Mouse (Mus musculus) large intestine, adult 2 months (tissue): ENCODE measurements around the gene Pecam1. TPM values are rescaled to one million over a fixed set of nuclear protein-coding genes. Genes with fewer than 3 reads are reported as not detected.
"Not testable (repeated sequence)": the region's sequence is repeated elsewhere in the genome, so short reads cannot be mapped to it uniquely, and the experiment has no call there.

Experiments used
- DNase-seq: peaks from one replicate; pipeline ENCODE4 v3.0.0-alpha.2; 2012; ENCODE audit warnings: low read depth, low spot score
- WGBS: fragments of 180-500 bp; shearing (Covaris S2); methylation state at CpG from one replicate; pipeline ENCODE4 v1.1.7; 2018; 5-methylcytosine and 5-hydroxymethylcytosine counted together
- polyA plus RNA-seq: library from polyadenylated mRNA; depleted of rRNA; stranded (reverse); fragments of >200 nt; gene quantifications from 2 replicates; pipeline ENCODE4 v1.2.3, GENCODE M21; 2012

The Pecam1 gene
- polyA plus RNA-seq, 1 experiment = 15.8 TPM

DNA sequence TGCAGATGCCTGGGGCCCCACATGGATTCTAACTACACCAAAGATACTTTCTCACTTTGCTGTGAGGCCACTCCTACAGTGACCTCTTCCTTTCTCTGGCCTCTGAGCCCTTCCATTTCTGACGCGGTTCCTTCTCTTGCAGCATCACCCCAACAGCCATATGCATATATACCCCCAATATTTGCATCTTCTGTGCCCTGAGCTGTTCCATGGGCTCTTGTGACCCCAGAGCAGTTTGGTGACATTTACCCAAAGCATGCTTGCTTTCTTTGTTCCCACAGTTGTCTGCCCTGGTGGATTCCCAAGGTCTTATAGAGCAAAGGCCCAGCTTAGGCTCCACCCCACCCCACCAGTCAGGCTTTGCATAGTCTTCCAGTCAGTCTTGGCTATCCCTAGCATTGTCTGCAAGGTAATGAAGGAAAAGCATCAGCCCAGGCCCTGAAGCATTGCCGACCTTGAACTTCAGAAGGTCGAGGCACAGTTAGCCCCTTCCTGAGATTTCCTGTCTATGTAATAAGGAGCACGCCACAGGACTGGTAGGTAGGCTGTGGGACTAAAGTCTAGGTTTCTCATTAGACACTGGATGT lies 77.4 kb downstream of the Pecam1 start:
- DNase-seq = no peak
- WGBS = 86% methylated on average over 5 of the region's 5 CpGs

GRCm38 (mm10) chr11:106671801-106672200 lies 78.6 kb downstream of the Pecam1 start:
- no peak for DNase-seq
- WGBS = 89% methylated on average over 8 of the region's 8 CpGs

DNA sequence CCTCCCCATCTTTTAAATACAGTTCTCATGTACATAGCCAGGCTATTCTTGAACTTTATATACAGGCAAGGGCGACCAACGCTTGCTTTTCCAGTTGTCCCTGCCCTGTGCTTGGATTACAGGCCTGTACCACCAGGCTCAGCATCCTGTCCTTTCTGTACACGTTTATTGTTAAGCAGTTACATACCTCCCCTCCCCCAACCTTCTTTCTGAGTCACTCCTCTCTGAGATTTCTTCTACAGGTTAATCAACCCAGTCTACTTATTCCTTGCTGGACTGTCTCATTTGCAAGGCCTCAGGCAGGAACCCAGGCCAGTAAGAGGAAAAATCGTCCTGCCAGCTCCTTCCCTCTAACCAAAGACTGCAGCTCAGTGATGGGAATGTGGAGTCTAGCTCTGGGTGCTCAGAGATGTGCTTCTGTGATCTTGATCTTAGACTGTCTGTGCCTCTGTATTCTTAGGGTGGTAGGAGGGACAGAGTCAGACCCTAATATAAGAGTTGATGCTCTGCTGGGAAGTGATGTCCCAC lies 79.4 kb downstream of the Pecam1 start:
- 70% methylated on average over 4 of the region's 4 CpGs for WGBS
- no peak for DNase-seq

DNA sequence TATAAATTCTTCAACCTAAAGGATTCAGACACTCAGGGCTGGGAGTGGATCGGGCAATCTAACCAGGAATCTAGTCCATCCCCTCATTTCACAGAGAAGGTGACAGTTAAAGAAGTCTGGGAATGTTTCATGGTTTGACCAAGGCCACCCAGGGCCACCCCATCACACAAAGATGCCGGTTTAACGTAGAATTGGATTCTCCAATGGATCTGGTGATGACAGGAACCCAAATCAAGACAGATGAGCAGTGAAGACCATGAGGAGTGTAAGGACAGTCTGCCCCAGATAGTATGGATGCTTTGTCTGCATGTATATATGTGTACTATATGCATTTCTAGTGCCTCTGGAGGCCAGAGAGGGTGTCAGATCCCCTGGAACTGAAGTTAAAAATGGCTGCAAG lies 80.2 kb downstream of the Pecam1 start:
- no peak for DNase-seq
- WGBS = 91% methylated on average over 3 of the region's 3 CpGs

- no peak for DNase-seq
Measured at GRCm38 (mm10) chr11:106669873-106670173, 80.6 kb downstream of the Pecam1 start.

DNA sequence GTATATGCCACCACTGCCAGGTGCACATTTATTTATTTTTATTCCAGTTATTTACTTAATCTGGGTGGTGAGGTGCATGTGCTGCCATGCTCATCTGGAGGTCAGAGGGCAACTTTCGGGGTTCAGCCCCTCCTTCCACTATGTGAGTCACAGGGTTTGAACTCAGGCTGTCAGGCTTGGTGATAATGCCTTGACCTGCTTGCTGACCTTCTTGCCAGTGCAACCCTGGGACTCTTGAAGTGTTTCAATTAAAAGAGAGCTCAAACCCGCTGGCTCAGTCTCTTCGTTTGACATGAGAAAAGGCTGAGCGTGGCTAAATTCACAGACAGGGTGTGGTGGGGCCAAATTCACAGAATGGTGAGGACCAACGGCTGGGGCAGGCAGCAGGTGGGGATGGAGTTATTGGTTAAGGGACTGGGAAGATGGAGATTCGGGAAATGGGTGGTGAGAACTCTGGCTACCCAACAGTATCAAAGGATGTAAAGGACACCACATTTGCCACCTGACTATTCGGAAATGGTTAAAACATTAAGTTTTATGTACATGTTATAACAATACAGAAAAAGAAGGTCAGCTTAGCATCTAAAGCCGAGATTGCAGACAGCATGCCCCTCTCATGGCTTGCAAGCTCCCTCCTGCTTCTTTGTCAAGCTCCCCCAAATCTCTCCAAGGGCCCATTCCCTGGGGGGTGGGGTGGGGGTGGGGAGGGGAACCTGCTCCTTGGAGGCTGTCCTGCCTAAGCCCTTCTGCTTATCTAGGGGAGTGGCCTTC lies 81.1 kb downstream of the Pecam1 start:
- WGBS = 46% methylated on average over 8 of the region's 8 CpGs
- DNase-seq = no peak

More at GRCm38 (mm10) chr11:106669873-106670173, 80.6 kb downstream of the Pecam1 start:
- 45% methylated on average over 9 of the region's 9 CpGs for WGBS

GRCm38 (mm10) chr11:106668336-106668735 lies 82.1 kb downstream of the Pecam1 start:
- no peak for DNase-seq
- WGBS = 65% methylated on average over 7 of the region's 7 CpGs

DNA sequence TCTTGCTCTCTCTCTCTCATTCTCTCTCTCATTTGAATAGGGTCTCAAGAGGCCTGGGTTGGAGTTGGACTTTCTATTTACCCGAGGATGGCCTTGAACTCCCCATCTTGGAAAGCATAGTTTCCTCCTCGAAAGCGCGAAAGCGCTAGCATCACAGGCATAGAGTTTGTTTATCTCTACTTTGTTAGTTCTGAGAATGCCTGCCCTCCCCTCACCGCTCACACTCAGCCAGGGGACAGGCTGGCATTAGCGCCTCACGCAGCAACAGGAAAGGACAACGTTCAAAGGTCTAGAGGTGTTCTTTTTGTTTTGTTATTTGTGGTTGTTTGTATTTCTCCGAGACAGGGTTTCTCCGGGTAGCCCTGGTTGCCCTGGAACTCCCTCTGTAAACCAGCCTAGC lies 82.6 kb downstream of the Pecam1 start:
- WGBS = 73% methylated on average over 11 of the region's 11 CpGs
- no peak for DNase-seq

DNA sequence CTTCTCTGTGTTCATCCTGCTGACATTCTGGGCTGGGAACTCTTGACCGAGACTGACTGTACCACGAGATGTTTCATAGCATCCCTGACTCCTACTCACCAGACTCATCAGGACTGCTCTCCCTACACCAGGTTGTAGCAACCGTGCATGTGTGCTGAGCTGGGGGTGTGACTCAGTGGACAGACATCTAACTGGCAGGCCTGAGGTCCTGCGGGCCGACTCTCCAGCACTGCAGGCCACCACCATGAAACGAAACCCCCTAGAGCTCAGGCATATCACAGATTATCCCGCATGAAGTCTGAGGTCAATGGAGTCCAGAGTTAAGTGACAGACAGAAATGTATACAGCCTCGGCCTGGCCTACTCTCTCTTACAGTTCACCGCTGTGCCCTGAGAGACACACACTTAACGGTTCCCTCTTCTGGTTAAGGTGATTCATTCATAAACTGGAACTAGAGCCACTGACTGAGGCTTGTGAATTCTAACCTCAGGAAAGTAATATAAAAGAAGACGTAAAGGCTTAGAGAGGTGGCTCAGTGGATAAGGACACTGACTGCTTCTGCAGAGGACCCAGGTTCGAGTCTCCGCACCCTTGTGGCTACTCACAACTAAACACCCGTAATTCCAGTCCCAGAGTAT lies 83.8 kb downstream of the Pecam1 start:
- 84% methylated on average over 14 of the region's 14 CpGs for WGBS

GRCm38 (mm10) chr11:106665841-106666240 lies 84.6 kb downstream of the Pecam1 start:
- DNase-seq = no peak
- WGBS = 92% methylated on average over 2 of the region's 2 CpGs

More for the DNA sequence above, 83.8 kb downstream of the Pecam1 start:
- DNase-seq = no peak

GRCm38 (mm10) chr11:106665328-106665727 lies 85.1 kb downstream of the Pecam1 start:
- no peak for DNase-seq
- 34% methylated on average over 4 of the region's 4 CpGs for WGBS

DNA sequence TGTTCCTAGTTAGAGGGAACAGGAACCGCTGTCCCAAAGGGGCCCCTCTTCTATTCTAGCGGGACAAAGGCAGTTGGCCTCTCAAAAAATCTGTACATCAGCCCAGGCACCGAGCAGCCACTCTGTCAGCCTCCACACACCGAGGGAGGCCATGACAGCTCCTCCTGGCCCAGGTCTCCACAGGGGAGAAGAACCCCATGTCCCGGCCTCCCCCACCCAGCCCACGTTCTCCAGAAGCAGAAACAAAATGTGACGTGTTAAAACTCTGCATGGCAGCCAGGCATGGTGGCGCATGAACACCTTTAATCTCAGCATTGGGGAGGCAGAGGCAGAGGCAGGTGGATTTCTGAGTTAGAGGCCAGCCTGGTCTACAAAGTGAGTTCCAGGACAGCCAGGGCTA lies 85.7 kb downstream of the Pecam1 start:
- DNase-seq = no peak

GRCm38 (mm10) chr11:106663838-106664237 lies 86.6 kb downstream of the Pecam1 start:
- WGBS = 75% methylated on average over 6 of the region's 6 CpGs
- DNase-seq = no peak

More for the DNA sequence above, 85.7 kb downstream of the Pecam1 start:
- WGBS = 83% methylated on average over 8 of the region's 8 CpGs

- no peak for DNase-seq
- WGBS = 79% methylated on average over 10 of the region's 11 CpGs
Measured at GRCm38 (mm10) chr11:106662634-106663407, 87.6 kb downstream of the Pecam1 start.

- no peak for DNase-seq
- 83% methylated on average over 13 of the region's 13 CpGs for WGBS
Measured at GRCm38 (mm10) chr11:106660453-106661081, 89.9 kb downstream of the Pecam1 start.

GRCm38 (mm10) chr11:106659598-106660295 lies 90.7 kb downstream of the Pecam1 start:
- no peak for DNase-seq
- WGBS = 63% methylated on average over 15 of the region's 15 CpGs

DNA sequence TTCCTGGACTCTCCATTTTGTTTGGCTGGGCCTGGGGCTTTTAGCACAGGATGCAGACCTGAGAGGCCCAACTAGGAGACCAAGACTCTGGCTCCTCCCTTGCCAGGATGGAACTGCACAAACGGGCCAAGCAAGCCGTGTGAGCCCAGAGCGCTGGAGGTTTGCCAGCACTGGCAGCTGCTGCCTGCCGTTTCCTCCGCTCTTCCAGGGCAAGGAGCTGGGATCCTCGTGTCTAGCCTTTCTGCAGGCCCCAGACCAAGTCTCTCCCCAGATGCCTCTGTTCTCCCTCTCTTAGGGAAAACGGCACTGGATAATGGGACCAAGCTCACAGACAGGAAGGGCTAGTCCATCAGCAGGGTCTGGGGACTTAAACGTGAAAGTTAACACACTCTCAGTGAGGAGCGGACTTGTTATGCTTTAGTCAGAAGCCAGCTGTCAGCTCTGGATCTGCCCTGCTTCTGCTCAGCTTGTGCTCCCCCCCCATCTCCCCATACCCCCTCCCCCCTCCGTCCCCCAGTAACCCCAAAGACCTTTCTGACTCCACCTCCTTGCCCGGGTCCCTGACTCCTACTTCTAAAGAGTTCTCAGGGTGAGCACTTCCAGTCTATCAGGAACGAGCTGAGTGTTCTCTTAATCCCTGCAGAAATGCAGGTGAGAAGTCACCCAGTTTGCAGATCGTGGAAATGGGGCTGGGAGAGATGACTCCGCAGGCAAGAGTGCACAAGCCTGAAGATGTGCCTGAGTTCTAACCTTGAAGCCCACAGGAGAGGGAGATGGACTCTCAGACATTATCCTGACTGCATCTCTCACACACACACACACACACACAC lies 92.2 kb downstream of the Pecam1 start:
- 10% methylated on average over 14 of the region's 14 CpGs for WGBS
- no peak for DNase-seq

DNA sequence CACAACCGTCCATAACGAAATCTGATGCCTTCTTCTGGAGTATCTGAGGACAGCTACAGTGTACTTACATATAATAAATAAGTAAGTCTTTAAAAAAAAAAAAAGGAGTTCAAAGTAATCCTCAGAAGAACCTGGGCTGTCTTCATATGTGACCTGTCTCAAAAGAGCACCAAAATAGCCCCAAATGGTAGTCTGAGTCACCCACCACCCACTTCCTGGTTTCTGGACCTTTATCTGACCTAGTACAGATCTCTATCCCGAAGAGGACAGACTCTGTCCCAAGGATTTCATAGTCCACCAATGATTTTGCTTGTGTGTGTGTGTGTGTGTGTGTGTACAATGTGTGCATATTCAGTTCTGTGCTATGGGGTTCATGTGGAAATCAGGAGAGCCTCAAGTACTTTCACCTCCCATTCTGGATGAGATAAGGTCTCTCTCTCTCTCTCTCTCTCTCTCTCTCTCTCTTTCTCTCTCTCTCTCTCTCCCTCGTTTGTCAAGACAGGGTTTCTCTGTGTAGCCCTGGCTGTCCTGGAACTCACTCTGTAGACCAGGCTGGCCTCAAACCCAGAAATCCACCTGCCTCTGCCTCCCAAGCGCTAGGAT lies 93.4 kb downstream of the Pecam1 start:
- not testable (repeated sequence) for DNase-seq
- WGBS = 74% methylated on average over 5 of the region's 5 CpGs
